Mouse (Mus musculus) hematopoietic stem cell, adult 5-6 weeks (primary cell): ENCODE data around the gene Npepps. TPM values are rescaled to one million over a fixed set of nuclear protein-coding genes. Genes with fewer than 3 reads are reported as not detected.

Source experiments
- ATAC-seq, 2 experiments: fragments of 125-278 bp in 1 of 2; replicated peaks in 1 of 2; 2 replicates each; pipeline ENCODE4 v1.8.0; 2016 to 2017; ENCODE audit warnings: inconsistent platforms in 2 of 2, mild to moderate bottlenecking in 2 of 2, moderate number of reproducible peaks in 2 of 2, low read depth in 1 of 2, moderate TSS enrichment in 1 of 2; ENCODE audit not compliant: low FRiP score in 2 of 2, poor library complexity in 2 of 2, severe bottlenecking in 2 of 2, insufficient read depth in 1 of 2, low TSS enrichment in 1 of 2
- total RNA-seq: library from RNA; stranded (forward); fragments of 172-1452, 232-1000 nt; gene quantifications from 2 replicates; pipeline ENCODE4 v1.2.3, GENCODE M21; 2017

Npepps gene
- total RNA-seq, 1 experiment from 2014 or later = 33.1 TPM

- ATAC-seq = peak in 1 of 2 experiments; percentile 42; a peak in 1 of 4 replicates
These were observed 103.6 kb downstream of the Npepps start for GRCm38 (mm10) chr11:97176851-97177250.

- ATAC-seq = no peak
These were observed 104.9 kb downstream of the Npepps start for GRCm38 (mm10) chr11:97175499-97175898.

GRCm38 (mm10) chr11:97160341-97160740 lies 120.1 kb downstream of the Npepps start:
- ATAC-seq = no peak

GRCm38 (mm10) chr11:97156999-97157398 lies 123.4 kb downstream of the Npepps start:
- ATAC-seq = no peak

Other genes with a start within 250 kb of the Npepps start
- 0.63 TPM in 1 of 2 replicates, not detected in the other for gene Lrrc46, start 239.2 kb downstream of the Npepps start, total RNA-seq
- 13.9 and 17.1 TPM in 2 replicates for gene Mrpl10, start 239.1 kb downstream of the Npepps start, total RNA-seq
- gene Osbpl7, start 230.0 kb downstream of the Npepps start, total RNA-seq = 13.3 and 13.4 TPM in 2 replicates
- 0.45 and 1.1 TPM in 2 replicates for gene Tbx21, start 165.3 kb downstream of the Npepps start, total RNA-seq
- gene Tbkbp1, start 129.1 kb downstream of the Npepps start, total RNA-seq = 6.6 and 8.1 TPM in 2 replicates
- gene Kpnb1, start 92.8 kb downstream of the Npepps start, total RNA-seq = 329 and 360 TPM in 2 replicates
- gene Mrpl45, start 35.1 kb upstream of the Npepps start, total RNA-seq = 21.4 and 22.7 TPM in 2 replicates
- 0.10 and 0.31 TPM in 2 replicates for gene Gpr179, start 71.4 kb upstream of the Npepps start, total RNA-seq
- 12.8 and 13.6 TPM in 2 replicates for gene Socs7, start 81.9 kb upstream of the Npepps start, total RNA-seq
- 7.3 and 11.4 TPM in 2 replicates for gene Arhgap23, start 134.9 kb upstream of the Npepps start, total RNA-seq
- gene 4933428G20Rik, start 219.7 kb upstream of the Npepps start, total RNA-seq = not detected in 2 replicates